Mouse (Mus musculus) megakaryocyte progenitor cell, adult 5-6 weeks (primary cell): ENCODE results near the gene Htr5a. TPM values are rescaled to one million over a fixed set of nuclear protein-coding genes. Genes with fewer than 3 reads are reported as not detected.

Experiments
- ATAC-seq: replicated peaks from 2 replicates; pipeline ENCODE4 v1.8.0; 2016; ENCODE audit warnings: mild to moderate bottlenecking, moderate TSS enrichment, inconsistent platforms; ENCODE audit not compliant: poor library complexity
- total RNA-seq, 2 experiments: library from RNA; stranded (forward) in 1 of 2; stranded (reverse) in 1 of 2; fragments of 157-497, 149-512 nt in 1 of 2; fragments of 200-1000 nt in 1 of 2; gene quantifications; 2 replicates each; pipeline versions ENCODE4 v1.2.3 to v1.2.4; 2015 to 2017

Gene Htr5a
- total RNA-seq (2015) (not detected in 2 replicates), total RNA-seq (2017) (not detected in 2 replicates)

GRCm38 (mm10) chr5:27841701-27842295, at the start of gene Htr5a:
Htr5a (plus strand) TSS chr5:27842149.
- 0 out of 2 replicates have a peak, but pooled peaks have one; percentile 39 for ATAC-seq

GRCm38 (mm10) chr5:27792173-27792470, 49.8 kb upstream of the Htr5a start:
- peak; percentile 4 for ATAC-seq

GRCm38 (mm10) chr5:27792531-27793205, 49.3 kb upstream of the Htr5a start:
- ATAC-seq, result no peak

- peak; percentile 60 for ATAC-seq
Observed at GRCm38 (mm10) chr5:27793923-27794322, 48.0 kb upstream of the Htr5a start.

- ATAC-seq, result no peak
Observed at GRCm38 (mm10) chr5:27814282-27814681, 27.7 kb upstream of the Htr5a start.

- ATAC-seq, result no peak
Observed at GRCm38 (mm10) chr5:27818840-27819672, 22.9 kb upstream of the Htr5a start.

- no peak for ATAC-seq
Observed at GRCm38 (mm10) chr5:27821161-27821560, 20.8 kb upstream of the Htr5a start.

GRCm38 (mm10) chr5:27827971-27828370, 14.0 kb upstream of the Htr5a start:
- ATAC-seq, result no peak

GRCm38 (mm10) chr5:27835096-27835495, 6.9 kb upstream of the Htr5a start:
- no peak for ATAC-seq

GRCm38 (mm10) chr5:27838061-27838460, 3.9 kb upstream of the Htr5a start:
- ATAC-seq, result no peak

- no peak for ATAC-seq
Observed at GRCm38 (mm10) chr5:27842671-27843320, 847 bp downstream of the Htr5a start.

GRCm38 (mm10) chr5:27846979-27847378, 5.0 kb downstream of the Htr5a start:
- ATAC-seq, result no peak

GRCm38 (mm10) chr5:27854290-27854689, 12.3 kb downstream of the Htr5a start:
- ATAC-seq, result peak; percentile 42; the same call in 1 of the 2 replicates

GRCm38 (mm10) chr5:27855726-27856125, 13.8 kb downstream of the Htr5a start:
- no peak for ATAC-seq

- ATAC-seq, result no peak
Observed at GRCm38 (mm10) chr5:27873240-27874082, 31.5 kb downstream of the Htr5a start.

GRCm38 (mm10) chr5:27874211-27874610, 32.3 kb downstream of the Htr5a start:
- ATAC-seq, result no peak

GRCm38 (mm10) chr5:27875341-27876105, 33.6 kb downstream of the Htr5a start:
- no peak for ATAC-seq

- no peak for ATAC-seq
Observed at GRCm38 (mm10) chr5:27878356-27878755, 36.4 kb downstream of the Htr5a start.

- no peak for ATAC-seq
Observed at GRCm38 (mm10) chr5:27879726-27880125, 37.8 kb downstream of the Htr5a start.
